Mouse (Mus musculus) embryonic facial prominence, embryonic 15.5 days (tissue): ENCODE measurements around the gene Ccdc141. TPM values are rescaled to one million over a fixed set of nuclear protein-coding genes. Genes with fewer than 3 reads are reported as not detected.

Experiments
- ATAC-seq: fragments of 200-750 bp; cut with Nextera tagmentation; 2 replicates; pipeline ENCODE4 v1.8.0; 2017; ENCODE audit warnings: low read depth, moderate TSS enrichment; ENCODE audit not compliant: insufficient number of reproducible peaks, low FRiP score, low TSS enrichment
- H3K27ac ChIP-seq: fragments of 300-500 bp; sonication (generic); replicated peaks from 2 replicates; pipeline ENCODE4 v1.5.1; 2015; ENCODE audit warnings: mild to moderate bottlenecking, inconsistent platforms
- H3K27me3 ChIP-seq: fragments of 300-500 bp; sonication (generic); 2 replicates; pipeline ENCODE4 v1.6.1; 2015; ENCODE audit warnings: inconsistent platforms
- H3K36me3 ChIP-seq: fragments of 300-500 bp; sonication (generic); 2 replicates; pipeline ENCODE4 v1.6.1; 2015; ENCODE audit warnings: mild to moderate bottlenecking, inconsistent platforms
- H3K4me1 ChIP-seq: fragments of 300-500 bp; sonication (generic); 2 replicates; pipeline ENCODE4 v1.6.1; 2015; ENCODE audit warnings: inconsistent platforms
- H3K4me2 ChIP-seq: fragments of 300-500 bp; sonication (generic); replicated peaks from 2 replicates; pipeline ENCODE4 v1.6.1; 2015; ENCODE audit warnings: mild to moderate bottlenecking, inconsistent platforms
- H3K4me3 ChIP-seq: fragments of 300-500 bp; sonication (generic); replicated peaks from 2 replicates; pipeline ENCODE4 v1.5.1; 2015; ENCODE audit warnings: mild to moderate bottlenecking, inconsistent platforms
- H3K9ac ChIP-seq: fragments of 300-500 bp; sonication (generic); 2 replicates; pipeline ENCODE4 v1.6.1; 2015; ENCODE audit warnings: inconsistent platforms
- H3K9me3 ChIP-seq: fragments of 300-500 bp; sonication (generic); replicated peaks from 2 replicates; pipeline ENCODE4 v1.6.1; 2016; ENCODE audit warnings: inconsistent platforms
- WGBS: fragments of 180-500 bp; shearing (Covaris S2); methylation state at CpG from one replicate; pipeline ENCODE4 v1.1.7; 2015; 5-methylcytosine and 5-hydroxymethylcytosine counted together
- polyA plus RNA-seq: library from polyadenylated mRNA; unstranded; fragments of >200 nt; fragmentation: Nextera tagmentation; extraction: Ambion mirVana; gene quantifications from 2 replicates; pipeline ENCODE4 v1.2.1, GENCODE M21; 2015

The Ccdc141 gene
- polyA plus RNA-seq, 1 experiment from 2014 or later: 22.0 TPM

GRCm38 (mm10) chr2:76977650-76978049 lies 192.8 kb downstream of the Ccdc141 start:
- Histone ChIP-seq H3K27ac (no peak overlapping the region), H3K36me3 (no peaks in the 10 kb centered on the region), H3K9ac (no peak overlapping the region), H3K4me3 (no peak overlapping the region), H3K4me1 (no peaks in the 10 kb centered on the region), H3K27me3 (no peaks in the 10 kb centered on the region), H3K4me2 (no peak overlapping the region), H3K9me3 (no peaks in the 10 kb centered on the region)
- 57% methylated on average over 6 of the region's 6 CpGs for WGBS
- no peak for ATAC-seq

- ATAC-seq: no peak
- 59% methylated on average over 4 of the region's 4 CpGs for WGBS
Observed at GRCm38 (mm10) chr2:76972051-76972450, 198.4 kb downstream of the Ccdc141 start.

GRCm38 (mm10) chr2:76971069-76971468 lies 199.4 kb downstream of the Ccdc141 start:
- H3K27ac ChIP-seq: no peak overlapping the region
- ATAC-seq: no peak
- 61% methylated on average over 5 of the region's 5 CpGs for WGBS
- no peaks in the 10 kb centered on the region for H3K27me3 ChIP-seq
- no peaks in the 10 kb centered on the region for H3K9me3 ChIP-seq
- no peaks in the 10 kb centered on the region for H3K4me1 ChIP-seq
- H3K9ac ChIP-seq: no peak overlapping the region
- no peak overlapping the region for H3K4me2 ChIP-seq
- no peaks in the 10 kb centered on the region for H3K36me3 ChIP-seq
- no peak overlapping the region for H3K4me3 ChIP-seq

More at GRCm38 (mm10) chr2:76972051-76972450, 198.4 kb downstream of the Ccdc141 start:
- no peak overlapping the region for H3K4me2 ChIP-seq
- H3K36me3 ChIP-seq: no peaks in the 10 kb centered on the region
- no peaks in the 10 kb centered on the region for H3K4me1 ChIP-seq
- H3K9me3 ChIP-seq: no peaks in the 10 kb centered on the region
- H3K27ac ChIP-seq: no peak overlapping the region
- H3K9ac ChIP-seq: no peak overlapping the region
- no peak overlapping the region for H3K4me3 ChIP-seq
- H3K27me3 ChIP-seq: no peaks in the 10 kb centered on the region

GRCm38 (mm10) chr2:76970669-76971068 lies 199.8 kb downstream of the Ccdc141 start:
- no peaks in the 10 kb centered on the region for H3K9me3 ChIP-seq
- no peaks in the 10 kb centered on the region for H3K4me1 ChIP-seq
- no peak overlapping the region for H3K9ac ChIP-seq
- H3K36me3 ChIP-seq: no peaks in the 10 kb centered on the region
- H3K27me3 ChIP-seq: no peaks in the 10 kb centered on the region
- no peak overlapping the region for H3K4me2 ChIP-seq
- H3K27ac ChIP-seq: no peak overlapping the region
- no peak overlapping the region for H3K4me3 ChIP-seq
- 19% methylated on average over 4 of the region's 4 CpGs for WGBS
- no peak for ATAC-seq

- Histone ChIP-seq H3K9ac (no peak overlapping the region), H3K36me3 (no peaks in the 10 kb centered on the region), H3K4me3 (no peak overlapping the region), H3K27ac (no peak overlapping the region), H3K4me1 (no peaks in the 10 kb centered on the region), H3K9me3 (no peaks in the 10 kb centered on the region), H3K4me2 (no peak overlapping the region), H3K27me3 (no peaks in the 10 kb centered on the region)
- 62% methylated on average over 6 of the region's 6 CpGs for WGBS
- no peak for ATAC-seq
Observed at GRCm38 (mm10) chr2:76970204-76970603, 200.2 kb downstream of the Ccdc141 start.

GRCm38 (mm10) chr2:76969637-76970036 lies 200.8 kb downstream of the Ccdc141 start:
- WGBS: 79% methylated on average over 21 of the region's 21 CpGs
- H3K4me2 ChIP-seq: no peak overlapping the region

GRCm38 (mm10) chr2:76968919-76969318 lies 201.5 kb downstream of the Ccdc141 start:
- Histone ChIP-seq H3K27ac (no peak overlapping the region), H3K36me3 (no peaks in the 10 kb centered on the region), H3K27me3 (no peaks in the 10 kb centered on the region), H3K4me3 (no peak overlapping the region), H3K9me3 (no peaks in the 10 kb centered on the region), H3K4me2 (no peak overlapping the region), H3K9ac (no peak overlapping the region), H3K4me1 (no peaks in the 10 kb centered on the region)
- WGBS: 22% methylated on average over 8 of the region's 8 CpGs
- ATAC-seq: no peak; the same call in 1 of the 2 replicates

More at GRCm38 (mm10) chr2:76969637-76970036, 200.8 kb downstream of the Ccdc141 start:
- Histone ChIP-seq H3K27ac (no peak overlapping the region), H3K9me3 (no peaks in the 10 kb centered on the region), H3K4me3 (no peak overlapping the region), H3K9ac (no peak overlapping the region), H3K36me3 (no peaks in the 10 kb centered on the region), H3K4me1 (no peaks in the 10 kb centered on the region), H3K27me3 (no peaks in the 10 kb centered on the region)
- ATAC-seq: no peak

- Histone ChIP-seq H3K9ac (no peak overlapping the region), H3K4me2 (no peak overlapping the region), H3K36me3 (no peaks in the 10 kb centered on the region), H3K27me3 (no peaks in the 10 kb centered on the region), H3K4me1 (no peaks in the 10 kb centered on the region), H3K4me3 (no peak overlapping the region), H3K9me3 (no peaks in the 10 kb centered on the region), H3K27ac (no peak overlapping the region)
- 86% methylated on average over 6 of the region's 6 CpGs for WGBS
- ATAC-seq: no peak
Observed at GRCm38 (mm10) chr2:76966582-76966981, 203.9 kb downstream of the Ccdc141 start.

- ATAC-seq: no peak
- WGBS: 81% methylated on average over 2 of the region's 2 CpGs
- H3K27me3 ChIP-seq: no peaks in the 10 kb centered on the region
- H3K36me3 ChIP-seq: no peaks in the 10 kb centered on the region
- H3K4me3 ChIP-seq: no peak overlapping the region
- no peaks in the 10 kb centered on the region for H3K9me3 ChIP-seq
- H3K4me1 ChIP-seq: no peaks in the 10 kb centered on the region
- no peak overlapping the region for H3K9ac ChIP-seq
- H3K27ac ChIP-seq: no peak overlapping the region
- no peak overlapping the region for H3K4me2 ChIP-seq
Observed at GRCm38 (mm10) chr2:76966013-76966412, 204.4 kb downstream of the Ccdc141 start.

- no peak for ATAC-seq
- Histone ChIP-seq H3K4me1 (no peaks in the 10 kb centered on the region), H3K27ac (no peak overlapping the region), H3K9me3 (no peaks in the 10 kb centered on the region), H3K4me2 (no peak overlapping the region), H3K36me3 (no peaks in the 10 kb centered on the region), H3K4me3 (no peak overlapping the region), H3K27me3 (no peaks in the 10 kb centered on the region), H3K9ac (no peak overlapping the region)
- WGBS: 84% methylated on average over 7 of the region's 7 CpGs
Observed at GRCm38 (mm10) chr2:76965542-76965941, 204.9 kb downstream of the Ccdc141 start.

- WGBS: 76% methylated on average over 6 of the region's 6 CpGs
- no peak overlapping the region for H3K4me3 ChIP-seq
- ATAC-seq: no peak
Observed at GRCm38 (mm10) chr2:76962045-76962432, 208.4 kb downstream of the Ccdc141 start.

GRCm38 (mm10) chr2:76961420-76962044 lies 208.9 kb downstream of the Ccdc141 start:
- 80% methylated on average over 10 of the region's 10 CpGs for WGBS
- no peak for ATAC-seq
- H3K9me3 ChIP-seq: no peaks in the 10 kb centered on the region

More at GRCm38 (mm10) chr2:76962045-76962432, 208.4 kb downstream of the Ccdc141 start:
- Histone ChIP-seq H3K9me3 (no peaks in the 10 kb centered on the region), H3K9ac (no peak overlapping the region), H3K4me1 (no peaks in the 10 kb centered on the region), H3K4me2 (no peak overlapping the region), H3K27ac (no peak overlapping the region), H3K27me3 (no peaks in the 10 kb centered on the region), H3K36me3 (no peaks in the 10 kb centered on the region)

More at GRCm38 (mm10) chr2:76961420-76962044, 208.9 kb downstream of the Ccdc141 start:
- Histone ChIP-seq H3K36me3 (no peaks in the 10 kb centered on the region), H3K4me1 (no peaks in the 10 kb centered on the region), H3K27me3 (no peaks in the 10 kb centered on the region), H3K4me3 (no peak overlapping the region), H3K9ac (no peak overlapping the region), H3K27ac (no peak overlapping the region), H3K4me2 (no peak overlapping the region)
